Mouse (Mus musculus) E14TG2a.4 (cell line): ENCODE measurements around the gene Pithd1.

Experiments
- CTCF ChIP-seq: conservative IDR thresholded peaks from 2 replicates; pipeline ENCODE4 v1.5.1; 2014; ENCODE audit warnings: low read length
- NANOG ChIP-seq: IDR thresholded peaks from 2 replicates; pipeline ENCODE4 v1.6.1; 2014; ENCODE audit warnings: borderline replicate concordance, low read length, mixed read lengths
- POU5F1 ChIP-seq: IDR thresholded peaks from 2 replicates; pipeline ENCODE4 v1.6.1; 2014; ENCODE audit warnings: low read length, borderline replicate concordance

- TF ChIP-seq CTCF (no peak), NANOG (no peak), POU5F1 (no peak)
Observed at GRCm38 (mm10) chr4:136025350-136025749, 38.3 kb upstream of the Pithd1 start.
